Mouse (Mus musculus): ENCODE results near the gene Prss30. TPM values are rescaled to one million over a fixed set of nuclear protein-coding genes. Genes with fewer than 3 reads are reported as not detected.
"Not testable (repeated sequence)": the region's sequence is repeated elsewhere in the genome, so short reads cannot be mapped to it uniquely, and the experiment has no call there.

Gene Prss30
- total RNA-seq, 2 experiments from 2014 or later, result 0.48 to 0.93 TPM

DNA sequence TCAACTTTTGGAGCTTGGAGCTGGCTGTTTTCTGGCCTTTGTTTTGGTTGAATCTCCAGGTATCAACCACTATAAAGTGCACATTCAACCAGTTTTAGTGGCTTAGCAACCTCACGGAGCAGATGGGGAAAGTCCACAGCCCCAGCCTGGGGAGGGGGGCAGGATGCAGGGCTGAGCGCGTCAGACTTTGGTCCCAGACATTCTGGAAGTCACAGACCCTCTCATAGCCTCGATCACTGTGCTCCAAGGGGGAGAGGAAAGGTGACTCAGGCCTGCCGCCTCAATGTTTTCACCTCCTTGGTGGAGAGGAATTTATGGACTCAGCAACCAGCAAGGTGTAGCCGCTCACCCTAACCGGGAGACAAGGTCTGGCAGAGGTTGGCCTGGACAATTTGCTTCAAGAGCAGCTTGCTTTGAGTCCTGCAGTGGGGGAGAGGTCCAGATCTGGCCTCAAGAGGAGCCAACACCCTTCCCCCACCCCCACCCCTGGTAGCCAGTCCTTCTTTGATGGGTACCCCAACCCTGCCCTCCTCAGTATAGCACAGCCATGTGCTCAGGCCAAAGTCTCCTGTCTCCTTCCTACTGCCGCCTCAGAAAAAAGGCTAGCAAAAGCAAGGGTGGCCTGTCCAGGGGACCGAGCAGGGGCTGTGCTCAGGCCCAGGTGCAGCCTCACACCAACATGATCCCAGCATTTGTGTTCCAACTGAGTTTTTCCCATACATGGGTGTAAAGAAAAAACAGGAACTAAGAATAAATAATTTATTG is 12.6 kb upstream of the Prss30 start:
- no peak for DNase-seq (ENCODE audit: low spot score in 2 of 2)
- intact Hi-C loops (cut with DNase I), result no loop called here

DNA sequence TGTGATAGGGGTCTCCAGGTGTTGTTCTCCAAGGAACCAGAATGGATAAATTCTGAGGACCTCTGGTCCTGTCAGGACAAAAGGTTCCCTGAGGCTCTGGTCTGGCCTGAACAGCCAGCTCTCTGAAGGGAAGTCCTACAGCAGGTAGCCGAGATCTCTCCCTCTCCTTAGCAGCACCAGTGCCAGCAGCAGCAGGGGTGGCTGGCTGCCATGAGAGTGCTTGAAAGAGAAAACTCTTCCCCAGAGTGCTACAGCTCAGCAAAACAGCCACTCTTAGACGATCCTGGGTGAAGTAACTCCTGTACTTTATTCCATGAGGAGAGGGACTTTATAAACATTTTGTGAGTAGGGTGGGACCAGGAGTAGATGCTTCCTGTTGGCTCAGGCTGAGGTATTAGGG is 9.4 kb upstream of the Prss30 start:
- intact Hi-C loops (cut with DNase I), result no loop called here
- peak in 1 of 2 experiments; percentile 45 for DNase-seq (ENCODE audit: low spot score in 2 of 2)

DNA sequence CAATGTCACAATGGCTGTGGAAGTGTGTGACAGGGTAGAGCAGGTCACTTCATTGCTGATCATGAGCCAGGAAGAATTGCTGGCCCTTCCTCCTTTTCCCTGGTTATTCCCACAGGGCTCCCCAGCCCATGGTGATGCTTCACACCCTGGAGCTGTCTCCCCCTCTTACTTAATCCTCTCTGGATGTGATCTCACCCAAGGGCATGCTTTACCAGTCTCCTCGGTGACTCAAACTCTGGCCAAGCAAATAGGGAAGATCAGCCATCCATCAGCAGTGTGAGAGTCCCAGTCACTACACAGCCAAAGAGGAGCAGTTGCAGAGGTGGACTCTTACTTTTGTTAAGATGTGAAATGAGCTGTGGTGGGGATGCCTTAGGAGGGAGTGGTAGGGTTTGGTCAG is 4.6 kb upstream of the Prss30 start:
- intact Hi-C loops (cut with DNase I), result no loop called here
- DNase-seq (ENCODE audit: low spot score in 2 of 2), result no peak

DNA sequence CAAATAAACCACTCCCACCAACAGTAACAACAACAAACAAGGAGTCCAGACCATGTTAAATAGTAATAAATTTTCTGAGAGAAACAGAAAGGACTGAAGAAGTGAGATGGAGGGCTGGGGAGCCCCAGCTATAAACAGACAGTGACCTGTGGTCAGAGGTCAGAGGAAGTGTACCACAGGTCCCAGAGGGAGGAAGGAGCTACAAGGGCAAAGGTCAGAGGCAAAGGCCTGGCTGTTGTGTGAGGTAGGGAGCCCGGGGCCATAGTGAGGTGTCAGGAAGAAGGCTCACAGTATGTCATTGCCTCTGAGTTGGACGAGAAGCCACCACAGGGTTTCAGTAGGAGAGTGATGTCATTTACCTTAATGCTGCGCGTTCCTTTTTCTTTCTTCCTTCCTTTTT is 2.5 kb upstream of the Prss30 start:
- intact Hi-C loops (cut with DNase I), result no loop called here
- DNase-seq (ENCODE audit: low spot score in 2 of 2), result no peak

DNA sequence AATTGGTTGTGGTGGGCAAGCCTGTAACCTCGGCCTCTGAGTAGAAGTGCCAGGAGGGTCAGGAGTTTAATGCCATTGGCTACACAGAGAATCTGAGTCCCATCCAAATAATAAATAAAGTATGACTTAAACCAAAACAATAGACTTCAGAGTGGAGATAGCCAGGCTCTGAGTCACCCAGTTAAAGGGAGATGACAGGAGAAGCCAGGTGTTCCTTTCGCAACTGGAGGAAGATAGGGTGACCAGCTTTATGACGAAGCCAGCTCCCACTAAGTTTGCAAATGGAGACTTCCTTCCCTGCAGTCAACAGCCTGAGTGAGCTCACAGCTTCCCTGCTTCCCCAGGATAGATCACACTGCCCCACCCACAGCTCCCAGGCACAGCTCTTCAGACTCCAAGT is 895 bp downstream of the Prss30 start:
- no peak for DNase-seq (ENCODE audit: low spot score in 2 of 2)
- intact Hi-C loops (cut with DNase I), result no loop called here

DNA sequence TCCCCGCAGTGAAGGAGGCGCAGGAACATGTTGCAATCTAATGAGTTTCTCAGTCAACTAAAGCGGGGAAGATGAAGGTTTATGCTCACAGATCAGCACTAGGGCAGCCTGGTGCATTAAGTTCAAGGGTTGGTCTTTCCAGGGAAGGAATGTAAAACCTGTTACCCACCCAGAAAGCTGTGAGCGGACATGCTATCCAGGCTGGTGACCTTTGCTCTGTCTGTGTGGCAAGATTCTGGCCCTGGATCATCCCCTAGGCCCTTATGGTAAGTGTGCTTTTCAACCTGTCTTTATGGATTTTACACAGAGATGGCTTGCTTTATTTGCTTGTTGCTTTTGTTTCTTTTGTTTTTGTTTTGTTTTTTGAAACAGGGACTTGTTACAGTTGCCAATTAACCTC is 3.7 kb downstream of the Prss30 start:
- intact Hi-C loops (cut with DNase I), result no loop called here
- DNase-seq (ENCODE audit: low spot score in 2 of 2), result no peak

DNA sequence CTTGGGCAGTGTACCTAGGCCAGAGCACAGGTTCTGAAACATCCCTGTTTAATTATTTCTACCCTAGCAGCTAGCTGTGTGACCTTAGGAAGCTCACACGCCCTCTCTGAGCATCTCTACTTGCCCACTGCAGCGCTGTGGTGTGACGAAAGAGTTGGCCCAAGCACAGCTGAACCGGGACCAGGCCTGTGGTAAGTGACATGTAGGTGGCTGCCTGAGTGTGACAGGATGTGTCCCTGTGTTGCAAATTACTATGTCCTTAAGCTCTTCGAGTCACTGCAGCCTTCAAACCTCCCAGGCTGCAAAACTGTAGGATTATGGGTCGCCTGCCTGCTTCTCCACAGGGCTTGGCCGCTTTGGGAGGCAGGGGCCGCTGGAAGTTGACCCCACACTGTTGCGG is 9.1 kb downstream of the Prss30 start:
- DNase-seq (ENCODE audit: low spot score in 2 of 2), result no peak
- intact Hi-C loops (cut with DNase I), result no loop called here

DNA sequence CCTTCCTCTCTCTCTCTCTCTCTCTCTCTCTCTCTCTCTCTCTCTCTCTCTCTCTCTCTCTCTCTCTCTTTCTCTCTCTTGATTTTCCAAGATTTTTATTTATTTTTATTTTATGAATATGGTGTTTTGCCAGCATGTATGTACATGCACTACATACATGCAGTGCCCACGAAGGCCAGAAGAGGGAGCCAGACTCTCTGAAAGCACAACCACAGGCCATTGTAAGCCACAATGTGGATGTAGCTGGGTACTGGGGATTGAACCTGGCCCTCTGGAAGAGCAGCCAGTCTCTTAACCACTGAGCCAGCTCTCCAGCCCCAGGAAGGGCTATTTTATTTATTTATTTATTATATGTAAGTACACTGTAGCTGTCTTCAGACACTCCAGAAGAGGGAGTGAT is 11.1 kb downstream of the Prss30 start:
- peak; percentile 86 to 88 for DNase-seq (ENCODE audit: low spot score in 2 of 2)
- intact Hi-C loops (cut with DNase I), result loop anchor here (10.0 kb wide), 1 partner anchor 194 kb away; the partner anchor contains the start of gene Flywch1

DNA sequence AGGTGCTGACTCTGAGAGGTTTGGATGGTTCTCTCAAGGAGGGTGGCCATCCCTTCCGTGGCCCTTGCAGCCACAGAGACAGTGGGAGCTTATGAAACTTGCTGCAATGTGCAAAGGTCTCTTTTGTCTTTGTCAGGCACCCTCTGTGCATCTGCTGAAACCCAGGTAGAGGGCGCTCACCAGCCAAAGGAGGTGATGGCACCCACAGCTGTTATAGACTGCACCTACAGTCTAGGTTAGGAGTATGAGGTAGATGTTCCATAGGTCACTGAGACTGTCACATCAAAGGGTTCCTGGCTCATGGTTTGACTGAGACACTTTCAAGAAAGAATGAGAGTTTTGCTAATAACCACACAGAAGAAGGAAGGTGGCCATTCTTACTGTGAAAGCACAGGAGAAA is 11.6 kb downstream of the Prss30 start:
- DNase-seq (ENCODE audit: low spot score in 2 of 2), result no peak
- intact Hi-C loops (cut with DNase I), result loop anchor here (10.0 kb wide), 1 partner anchor 194 kb away; the partner anchor contains the start of gene Flywch1

DNA sequence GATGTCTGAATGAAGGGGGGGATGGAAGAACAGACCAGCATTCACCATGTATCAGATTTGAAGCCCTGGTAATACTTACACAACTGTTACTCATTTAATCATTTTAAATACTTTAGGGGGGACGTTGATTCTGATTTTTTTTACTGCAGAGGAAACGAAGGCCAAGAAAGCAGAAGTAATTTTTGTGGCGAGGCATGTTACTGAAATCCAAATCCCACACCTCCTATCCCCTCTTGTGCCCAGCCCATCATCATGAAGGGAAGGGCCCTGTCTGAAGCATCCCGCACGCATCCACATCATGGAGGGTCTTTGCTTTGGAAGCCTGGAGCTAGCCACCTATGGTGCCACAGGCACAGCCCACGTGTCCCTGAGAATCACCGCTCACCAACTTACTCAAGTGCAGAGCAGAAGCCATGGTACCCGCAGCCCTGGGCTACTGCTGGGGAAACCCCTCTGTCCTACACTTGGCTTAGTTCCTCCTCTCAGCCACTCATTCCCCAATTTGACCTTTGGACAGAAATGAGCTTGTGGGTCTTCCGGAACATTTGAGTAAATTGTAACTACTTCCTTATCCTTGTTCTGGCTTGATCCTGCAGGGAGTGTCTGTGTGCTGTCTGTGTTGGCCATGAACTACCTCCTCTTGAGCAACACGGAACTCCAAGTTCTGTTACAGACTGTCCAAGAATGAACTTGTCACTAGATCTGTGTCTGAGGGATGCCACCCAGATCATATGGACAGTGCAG is 13.5 kb downstream of the Prss30 start:
- DNase-seq (ENCODE audit: low spot score in 2 of 2), result no peak
- intact Hi-C loops (cut with DNase I), result loop anchor here (10.0 kb wide), 1 partner anchor 192 kb away; the partner anchor contains the start of gene Flywch1

DNA sequence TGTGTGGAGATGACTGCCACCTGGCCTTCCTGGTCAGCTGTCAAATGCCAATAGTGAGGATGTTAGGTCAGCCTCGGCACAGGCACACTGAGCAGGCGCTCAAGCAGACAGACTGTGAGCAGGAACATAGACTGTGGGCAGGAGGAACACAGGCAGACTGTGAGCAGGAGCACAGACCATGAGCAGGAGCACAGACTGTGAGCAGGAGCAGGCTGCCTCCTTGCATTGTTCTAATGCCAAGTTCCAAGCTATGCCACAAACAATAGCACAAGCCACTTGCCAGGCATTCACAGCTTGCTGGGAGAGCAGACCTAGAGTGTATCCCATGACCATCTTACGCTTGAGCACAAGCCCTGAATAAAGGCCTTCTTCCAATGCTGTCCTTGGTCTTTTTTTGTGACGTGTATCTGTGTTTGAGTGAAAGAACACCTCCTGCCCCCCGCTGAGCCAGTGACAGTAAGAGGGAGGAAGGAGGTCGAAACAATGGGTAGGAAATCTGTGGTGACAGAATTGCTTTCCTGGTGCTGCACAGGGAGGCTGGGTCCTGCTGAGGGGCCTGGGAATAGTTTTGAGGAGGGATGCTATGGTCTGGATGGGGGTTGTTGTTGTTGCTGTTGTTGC is 14.5 kb downstream of the Prss30 start:
- intact Hi-C loops (cut with DNase I), result loop anchor here (10.0 kb wide), 1 partner anchor 191 kb away; the partner anchor contains the start of gene Flywch1
- no peak for DNase-seq (ENCODE audit: low spot score in 2 of 2)

DNA sequence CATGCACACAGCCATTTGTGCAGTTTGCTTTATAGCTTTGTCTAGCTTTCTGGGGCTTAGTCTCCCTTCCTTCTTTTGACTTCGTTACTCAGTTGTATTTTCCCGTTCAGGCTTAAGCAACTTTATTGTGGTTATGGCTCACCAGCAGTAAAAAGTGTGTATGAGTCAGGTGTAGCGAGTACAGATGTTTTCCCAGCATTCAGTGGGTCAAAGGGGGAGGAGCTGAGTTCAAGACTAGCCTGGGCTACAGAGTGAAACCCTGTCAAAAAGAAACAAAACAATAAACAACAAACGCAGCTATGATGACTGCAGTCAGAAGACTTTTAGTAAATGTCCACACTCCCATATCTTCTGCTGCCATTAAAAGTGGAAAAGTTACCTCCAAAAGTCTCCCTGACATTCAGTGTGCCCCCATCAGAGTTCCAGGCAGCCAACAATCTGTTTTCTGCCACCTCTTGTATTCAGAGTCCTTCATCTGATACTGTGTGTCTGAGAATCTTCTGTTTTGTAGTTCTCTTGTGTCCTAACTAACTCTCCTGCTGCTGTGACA is 18.7 kb downstream of the Prss30 start:
- intact Hi-C loops (cut with DNase I), result loop anchor here (2.0 to 10.0 kb wide), 3 partner anchors 89 to 187 kb away; partner anchors contain the start of gene Flywch1
- DNase-seq (ENCODE audit: low spot score in 2 of 2), result no peak

DNA sequence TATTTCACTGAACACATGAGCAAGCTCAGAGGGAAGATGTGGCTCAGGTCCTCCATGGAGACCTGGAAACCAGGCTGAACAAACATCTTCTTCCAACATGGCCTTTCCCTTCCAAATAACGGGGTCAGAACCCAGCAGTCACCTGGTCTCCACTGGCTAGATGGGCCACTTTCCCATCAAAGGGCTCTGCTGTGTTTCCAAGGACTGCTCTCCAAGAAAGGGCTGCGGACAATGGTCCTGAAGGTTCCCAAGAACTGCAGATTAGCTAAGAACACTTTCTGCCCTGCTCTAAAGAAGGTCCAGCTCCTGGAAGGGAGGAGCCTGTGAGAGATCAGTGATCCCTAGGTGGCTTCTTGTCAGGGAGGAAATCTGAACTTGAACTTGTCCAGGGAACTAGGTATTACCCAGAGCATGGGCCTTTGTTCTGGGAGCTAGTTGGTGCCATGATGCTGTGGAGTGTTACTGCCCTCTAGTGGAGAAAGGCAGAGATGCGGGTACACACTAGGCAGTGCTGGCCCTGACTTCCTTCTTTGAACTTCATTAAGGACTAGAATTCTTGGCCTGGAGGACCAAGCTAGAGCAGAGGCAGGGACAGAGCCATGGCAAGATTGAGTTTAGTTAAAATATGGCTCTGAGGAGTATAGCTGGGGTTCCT is 20.2 kb downstream of the Prss30 start:
- intact Hi-C loops (cut with DNase I), result loop anchor here (2.0 to 10.0 kb wide), 3 partner anchors 88 to 185 kb away; partner anchors contain the start of gene Flywch1

DNA sequence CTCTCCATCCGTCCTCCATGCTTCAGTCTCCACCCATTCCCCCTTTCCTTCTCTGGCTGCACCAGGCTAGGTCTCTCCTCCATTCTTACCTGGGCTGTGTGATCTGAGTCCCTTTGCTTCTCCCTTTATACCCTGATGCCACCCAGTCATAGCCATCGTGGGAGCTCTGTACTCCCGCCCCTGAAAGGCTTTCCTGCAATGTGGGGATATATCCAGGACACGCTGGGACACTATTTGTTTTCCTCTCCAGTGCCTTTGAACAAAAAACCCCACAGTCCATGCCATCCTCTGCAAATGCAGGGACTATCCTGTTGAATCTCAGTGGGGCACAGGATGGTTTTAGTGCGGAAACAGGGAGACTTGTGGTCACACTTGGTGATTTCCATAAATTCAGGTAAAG is 25.2 kb downstream of the Prss30 start, which contains the start of gene Sbpl:
Gene Sbpl (minus strand): TSS at position 101 of the 400 bp plus-strand sequence.
- intact Hi-C loops (cut with DNase I), result no loop called here
- DNase-seq (ENCODE audit: low spot score in 2 of 2), result no peak

More for the DNA sequence above, 20.2 kb downstream of the Prss30 start:
- DNase-seq (ENCODE audit: low spot score in 2 of 2), result peak; percentile 88 to 89

DNA sequence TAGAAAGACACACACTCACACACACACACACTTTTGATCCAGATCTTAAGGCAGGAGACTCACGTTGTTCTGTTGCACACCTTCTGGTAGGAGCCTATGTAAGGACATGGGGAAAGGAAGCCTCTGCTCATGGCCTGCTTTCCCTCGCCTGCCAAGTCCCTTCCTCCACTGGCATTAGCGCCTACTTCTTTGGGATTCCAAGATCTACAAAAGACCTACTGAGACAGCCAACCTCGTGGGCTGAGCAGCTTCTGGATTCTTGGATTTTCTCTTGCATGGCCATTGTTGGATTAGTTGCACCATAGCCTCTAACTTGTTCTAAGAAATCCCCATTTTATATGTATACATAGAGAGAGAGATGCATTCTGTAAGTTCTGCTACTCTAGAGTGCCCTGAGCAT is 29.5 kb downstream of the Prss30 start:
- DNase-seq (ENCODE audit: low spot score in 2 of 2); intact Hi-C loops (cut with DNase I): not testable (repeated sequence)

DNA sequence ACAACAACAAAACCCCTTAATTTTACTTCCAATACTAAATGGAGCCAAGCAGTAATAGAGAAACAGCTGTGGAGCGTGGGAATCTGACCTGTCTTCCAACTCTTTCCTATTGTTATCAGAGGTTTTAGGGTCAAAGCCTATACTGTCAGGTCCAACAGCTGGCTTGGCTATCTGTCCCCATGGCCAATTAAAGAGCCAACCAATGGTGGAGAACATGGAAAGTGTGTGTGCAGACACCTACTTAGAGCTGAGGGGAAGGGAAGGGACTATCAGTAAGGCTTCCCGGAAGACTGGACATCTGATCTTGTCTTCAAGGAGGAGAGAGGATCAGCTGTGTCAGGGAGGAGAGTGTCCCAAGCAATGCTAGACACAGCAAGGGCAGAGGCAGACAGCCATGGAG is 31.3 kb downstream of the Prss30 start:
- intact Hi-C loops (cut with DNase I), result no loop called here
- no peak for DNase-seq (ENCODE audit: low spot score in 2 of 2)

DNA sequence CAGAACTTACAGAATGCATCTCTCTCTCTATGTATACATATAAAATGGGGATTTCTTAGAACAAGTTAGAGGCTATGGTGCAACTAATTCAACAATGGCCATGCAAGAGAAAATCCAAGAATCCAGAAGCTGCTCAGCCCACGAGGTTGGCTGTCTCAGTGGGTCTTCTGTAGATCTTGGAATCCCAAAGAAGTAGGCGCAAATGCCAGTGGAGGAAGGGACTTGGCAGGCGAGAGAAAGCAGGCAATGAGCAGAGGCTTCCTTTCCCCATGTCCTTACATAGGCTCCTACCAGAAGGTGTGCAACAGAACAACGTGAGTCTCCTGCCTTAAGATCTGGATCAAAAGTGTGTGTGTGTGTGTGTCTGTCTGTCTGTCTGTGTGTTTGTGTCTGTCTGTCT is 32.9 kb downstream of the Prss30 start:
- DNase-seq (ENCODE audit: low spot score in 2 of 2); intact Hi-C loops (cut with DNase I): not testable (repeated sequence)

DNA sequence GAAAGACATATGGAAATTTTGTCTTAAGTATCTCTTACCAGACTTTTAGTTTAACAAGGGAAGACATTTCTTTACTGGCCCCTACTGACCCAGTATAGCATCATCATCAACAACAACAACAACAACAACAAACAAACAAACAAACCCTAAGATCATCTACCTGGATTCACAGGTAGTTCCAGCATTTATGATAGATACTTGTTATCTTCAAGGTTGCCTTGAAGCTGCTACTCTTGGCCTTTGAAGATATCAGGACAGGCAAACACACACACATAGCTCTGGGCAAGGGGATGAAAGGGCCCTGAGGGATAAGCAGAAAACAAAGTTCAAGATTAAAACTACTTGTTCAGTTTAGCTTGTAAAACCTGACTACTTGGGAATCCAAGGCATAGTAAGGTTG is 39.0 kb downstream of the Prss30 start, which contains the start of gene Sbp:
Gene Sbp (plus strand): TSS at position 301 of the 400 bp plus-strand sequence.
- intact Hi-C loops (cut with DNase I), result no loop called here
- DNase-seq (ENCODE audit: low spot score in 2 of 2), result no peak

DNA sequence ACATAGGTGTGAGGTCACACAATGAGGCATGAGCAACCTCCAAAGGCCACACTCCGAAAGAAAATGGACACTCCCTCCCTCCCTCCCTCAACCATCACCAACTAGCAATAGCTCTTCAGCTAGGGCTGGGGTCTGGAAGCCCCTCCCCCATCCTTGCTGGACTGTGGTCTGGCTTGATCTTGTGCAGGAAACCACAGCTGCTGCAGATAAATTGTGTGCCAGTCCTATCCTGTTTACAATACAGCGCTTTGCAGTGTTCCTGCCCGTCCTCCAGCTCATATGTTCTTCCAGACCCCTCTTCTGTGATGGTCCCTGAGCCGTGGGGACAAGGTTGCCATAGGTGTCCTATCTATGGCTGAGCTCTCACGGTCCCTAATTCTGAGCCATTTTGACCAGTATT is 49.2 kb downstream of the Prss30 start:
- no peak for DNase-seq (ENCODE audit: low spot score in 2 of 2)
- intact Hi-C loops (cut with DNase I), result no loop called here
